Mouse (Mus musculus) bone marrow macrophage, adult 2 months (primary cell): Measurements from ENCODE around the gene Nectin1.

Experiments used
- CTCF ChIP-seq: IDR thresholded peaks from 2 replicates; pipeline ENCODE4 v1.5.1; 2012; ENCODE audit warnings: low read depth, mild to moderate bottlenecking, low read length, moderate library complexity
- POLR2A ChIP-seq: IDR thresholded peaks from 2 replicates; pipeline ENCODE4 v1.6.1; 2012; ENCODE audit warnings: mild to moderate bottlenecking, low read depth, low read length, borderline replicate concordance

GRCm38 (mm10) chr9:43773521-43773920, 29.7 kb downstream of the Nectin1 start:
- TF ChIP-seq CTCF: no peak
- no peak for TF ChIP-seq POLR2A
